Mouse (Mus musculus) cortical plate, adult 2 months (tissue): ENCODE data around the gene Zyx.

Source experiments
- CTCF ChIP-seq: fragments of 200-500 bp; IDR thresholded peaks from 2 replicates; pipeline ENCODE4 v1.5.1; 2011; ENCODE audit warnings: mild to moderate bottlenecking, control low read depth, low read length; ENCODE audit not compliant: insufficient read depth; ENCODE audit errors: extremely low read depth
- POLR2A ChIP-seq: fragments of 200-500 bp; IDR thresholded peaks from 2 replicates; pipeline ENCODE4 v1.6.1; 2011; ENCODE audit warnings: mild to moderate bottlenecking, low read length, control low read depth; ENCODE audit not compliant: insufficient read depth; ENCODE audit errors: extremely low read depth

GRCm38 (mm10) chr6:42355366-42355765 lies 5.9 kb downstream of the Zyx start:
- no peak for TF ChIP-seq CTCF
- no peak for TF ChIP-seq POLR2A
